Mouse (Mus musculus) thymus, postnatal 0 days (tissue): ENCODE measurements around the gene Zfp979. TPM values are rescaled to one million over a fixed set of nuclear protein-coding genes. Genes with fewer than 3 reads are reported as not detected.
"Not testable (repeated sequence)": the region's sequence is repeated elsewhere in the genome, so short reads cannot be mapped to it uniquely, and the experiment has no call there.

Source experiments
- DNase-seq: peaks from one replicate; pipeline ENCODE4 v3.0.0-alpha.2; 2015; ENCODE audit warnings: low spot score
- polyA plus RNA-seq: library from polyadenylated mRNA; unstranded; fragments of >200 nt; fragmentation: Nextera tagmentation; extraction: Ambion mirVana; gene quantifications from 2 replicates; pipeline ENCODE4 v1.2.1, GENCODE M21; 2015

The Zfp979 gene
- 1.5 and 2.0 TPM in 2 replicates for polyA plus RNA-seq

DNA sequence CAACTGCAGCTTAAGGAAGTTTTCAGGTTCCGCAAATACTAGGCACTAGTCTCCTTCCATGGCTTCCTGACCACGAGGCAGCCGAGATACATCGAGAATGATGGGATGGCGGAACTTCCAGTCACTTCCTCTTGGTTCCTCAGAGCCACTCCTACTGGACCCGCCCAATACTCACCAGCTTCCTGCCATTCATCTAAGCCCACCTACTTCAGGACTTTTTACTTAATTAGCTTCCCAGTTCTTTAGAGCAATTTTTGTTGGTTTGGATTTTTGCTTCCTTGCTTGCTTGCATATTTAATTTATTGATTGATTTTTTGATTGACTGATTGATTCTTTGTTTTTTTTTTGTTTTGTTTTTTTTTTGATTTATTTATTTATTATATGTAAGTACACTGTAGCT, at the start of gene Zfp979:
Gene Zfp979, minus strand, starts transcription at position 101 of the 400 bp plus-strand sequence.
- DNase-seq, result not testable (repeated sequence)

- DNase-seq, result not testable (repeated sequence)
These were observed 12.9 kb upstream of the Zfp979 start for GRCm38 (mm10) chr4:147655245-147655644.

GRCm38 (mm10) chr4:147647407-147647806, 5.1 kb upstream of the Zfp979 start:
- DNase-seq, result not testable (repeated sequence)

DNA sequence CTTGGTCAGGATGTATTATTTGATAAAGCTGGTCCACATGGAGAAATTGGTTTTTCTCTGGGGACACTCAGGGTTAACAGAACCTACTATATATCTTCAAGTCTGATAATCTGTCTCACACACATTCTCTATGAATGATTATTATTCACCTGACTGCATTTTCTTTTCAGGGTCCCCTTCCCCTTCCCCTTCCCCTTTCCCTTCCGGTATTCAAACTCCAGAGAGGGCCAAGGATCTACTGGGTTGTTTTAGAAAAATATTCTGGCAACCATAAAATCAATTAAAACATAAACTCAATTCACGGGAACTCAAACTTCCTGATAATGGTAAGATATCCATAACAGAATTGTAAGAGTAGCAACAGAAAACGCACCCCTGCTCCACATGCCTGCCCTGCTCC, 381 bp downstream of the Zfp979 start:
- not testable (repeated sequence) for DNase-seq

- DNase-seq, result not testable (repeated sequence)
These were observed 8.5 kb downstream of the Zfp979 start for GRCm38 (mm10) chr4:147633818-147634262.

- not testable (repeated sequence) for DNase-seq
These were observed 35.8 kb downstream of the Zfp979 start for GRCm38 (mm10) chr4:147606511-147606910.

DNA sequence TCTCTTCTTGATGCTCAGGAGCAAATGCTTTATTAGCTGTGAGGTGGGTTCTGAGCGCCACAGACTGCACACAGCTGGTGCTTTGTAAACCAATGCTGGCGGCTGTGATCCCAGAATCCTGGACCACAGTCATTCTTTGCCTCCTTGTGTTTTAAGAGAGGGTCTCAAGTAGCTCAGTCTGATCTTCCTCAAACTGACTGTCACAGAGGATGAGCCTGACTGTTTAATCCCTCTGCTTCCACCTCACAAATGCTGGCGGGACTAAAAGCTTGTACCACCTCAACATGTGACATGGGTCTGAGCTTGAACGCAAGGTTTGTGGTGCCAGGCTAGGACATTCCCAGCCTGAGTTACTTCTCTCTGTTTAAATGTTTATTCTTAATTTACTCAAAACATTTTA, 36.8 kb downstream of the Zfp979 start:
- DNase-seq, result no peak

DNA sequence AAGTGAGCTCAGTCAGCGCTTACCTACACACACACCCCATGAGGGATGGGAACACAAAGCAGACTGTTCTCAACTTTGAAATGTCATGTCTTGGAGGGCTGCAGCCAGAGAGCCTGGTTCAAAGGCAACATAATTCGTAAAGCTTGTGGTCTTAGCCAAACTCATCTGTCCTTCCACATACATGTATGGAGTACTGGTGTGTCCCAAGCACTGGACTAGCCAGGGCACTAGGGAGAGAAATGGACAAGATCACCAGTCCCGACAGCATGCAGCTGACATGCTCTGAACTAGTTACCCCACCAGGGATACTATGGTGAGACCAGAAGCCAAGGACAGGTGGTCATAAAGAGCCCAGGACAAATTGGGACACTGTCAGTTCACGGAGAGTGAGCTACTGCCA, 38.5 kb downstream of the Zfp979 start:
- no peak for DNase-seq

- no peak for DNase-seq
These were observed 40.4 kb downstream of the Zfp979 start for GRCm38 (mm10) chr4:147601881-147602280.

GRCm38 (mm10) chr4:147598831-147599230, 43.5 kb downstream of the Zfp979 start:
- no peak for DNase-seq

GRCm38 (mm10) chr4:147597685-147598084, 44.6 kb downstream of the Zfp979 start:
- DNase-seq, result no peak

DNA sequence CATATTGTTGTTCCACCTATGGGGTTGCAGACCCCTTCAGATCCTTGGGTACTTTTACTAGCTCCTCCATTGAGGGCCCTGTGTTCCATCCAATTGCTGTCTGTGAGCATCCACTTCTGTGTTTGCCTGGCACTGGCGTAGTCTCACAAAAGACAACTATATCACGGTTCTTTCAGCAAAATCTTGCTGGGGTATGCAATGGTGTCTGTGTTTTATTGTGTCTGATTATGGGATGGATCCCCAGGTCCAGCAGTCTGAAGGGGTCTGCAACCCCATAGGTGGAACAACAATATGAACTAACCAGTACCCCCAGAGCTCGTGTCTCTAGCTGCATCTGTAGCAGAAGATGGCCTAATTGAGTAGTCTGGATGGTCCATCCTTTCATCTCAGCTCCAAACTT, 47.7 kb downstream of the Zfp979 start:
- DNase-seq, result not testable (repeated sequence)

DNA sequence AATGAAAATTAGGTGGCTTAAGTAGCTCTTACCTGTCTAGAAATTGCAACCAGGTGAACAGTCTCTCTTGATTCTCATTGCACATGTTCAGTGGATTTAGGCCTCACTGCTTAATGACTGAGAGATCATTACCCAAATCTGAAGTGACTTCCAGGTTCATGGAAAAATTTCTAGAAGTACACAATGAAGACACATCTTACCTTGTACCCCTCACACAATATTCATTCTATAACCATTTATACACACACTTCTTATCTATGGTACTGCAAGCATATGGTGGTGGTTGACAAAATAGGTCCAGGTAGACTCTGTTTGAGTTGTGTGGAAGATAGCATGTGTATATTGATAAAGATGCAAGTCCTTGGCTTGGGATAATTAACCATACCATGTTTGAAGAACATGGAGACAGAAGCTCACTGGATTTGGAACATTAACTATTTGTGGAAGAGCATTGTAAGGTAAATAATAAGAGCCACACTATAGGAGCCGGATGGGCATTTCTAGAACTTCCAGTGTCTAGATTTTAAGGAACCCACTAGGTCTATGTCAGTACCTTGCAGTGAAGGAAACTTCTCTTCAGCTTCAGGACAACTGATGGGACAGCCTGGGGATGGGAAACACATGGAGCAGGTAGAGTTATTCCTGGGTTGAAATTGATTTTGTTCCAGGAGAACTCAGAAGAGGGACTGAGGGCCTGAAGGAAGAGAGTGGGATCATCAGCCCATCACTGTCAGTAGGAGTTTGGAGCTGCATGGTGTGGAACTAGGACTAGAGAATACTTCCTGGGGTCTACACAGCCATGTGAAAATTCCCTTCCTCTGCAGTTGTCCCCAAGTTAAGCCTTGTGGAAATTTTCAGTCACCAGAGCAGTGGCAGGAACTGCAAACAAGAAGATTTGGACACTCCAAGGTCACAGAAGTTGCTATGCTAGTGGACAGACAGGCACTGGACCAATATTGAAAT, 55.5 kb downstream of the Zfp979 start:
- no peak for DNase-seq

DNA sequence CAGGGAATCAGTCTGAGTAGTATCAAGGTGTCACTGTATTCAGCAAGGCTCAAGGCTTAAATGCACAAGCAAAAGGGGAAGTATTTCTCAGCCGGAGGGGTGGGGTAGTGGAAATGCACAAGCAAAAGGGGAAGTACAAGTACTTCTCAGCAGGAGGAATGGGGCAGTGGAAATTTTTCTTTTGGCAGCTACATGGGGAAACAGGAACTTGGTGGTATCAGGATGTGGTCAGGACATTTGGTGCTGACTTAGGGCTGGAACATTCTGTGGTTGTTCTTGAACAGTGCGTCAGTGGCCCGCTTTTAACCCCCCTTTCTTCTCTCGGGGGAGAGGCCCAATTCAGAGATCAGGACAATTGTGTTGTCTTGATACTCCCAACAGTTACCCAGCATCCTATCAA, 62.9 kb downstream of the Zfp979 start:
- not testable (repeated sequence) for DNase-seq

- DNase-seq, result not testable (repeated sequence)
These were observed 71.2 kb downstream of the Zfp979 start for GRCm38 (mm10) chr4:147571156-147571555.

GRCm38 (mm10) chr4:147565426-147566220, 76.7 kb downstream of the Zfp979 start:
- DNase-seq, result no peak

Other genes starting within 250 kb of the Zfp979 start
- 2.3 and 2.5 TPM in 2 replicates for gene Zfp982, start 150.1 kb downstream of the Zfp979 start, polyA plus RNA-seq
- 0.06 and 0.14 TPM in 2 replicates for gene Gm16503, start 102.3 kb downstream of the Zfp979 start, polyA plus RNA-seq
- 0.76 and 0.85 TPM in 2 replicates for gene Zfp985, start 89.2 kb downstream of the Zfp979 start, polyA plus RNA-seq
- gene Zfp534, start 60.0 kb upstream of the Zfp979 start, polyA plus RNA-seq, result not detected in 2 replicates
- 16.4 TPM in 2 replicates for gene Zfp984, start 167.3 kb upstream of the Zfp979 start, polyA plus RNA-seq
- 4.5 and 5.6 TPM in 2 replicates for gene Zfp933, start 205.9 kb upstream of the Zfp979 start, polyA plus RNA-seq
- gene Miip, start 226.3 kb upstream of the Zfp979 start, polyA plus RNA-seq, result 73.5 and 88.4 TPM in 2 replicates
- 4.7 and 4.9 TPM in 2 replicates for gene Fv1, start 226.5 kb upstream of the Zfp979 start, polyA plus RNA-seq